ENCODE assay signal across 8 mouse cellular contexts in genomic region chr6:106768640-106769289, GRCm38 (mm10). TPM values are rescaled to one million over a fixed set of nuclear protein-coding genes. Genes with fewer than 3 reads are reported as not detected.
DNase-seq lines count a peak whose midpoint lies in the region; ATAC-seq and TF ChIP-seq lines count a peak whose summit lies in the region.

Gene Trnt1, plus strand, starts transcription at chr6:106769120.

- peaks cover 18 to 32% of the 10 kb centered on the region in 2 experiments for H3K36me3 ChIP-seq in CH12.LX (replicated peaks in 1 of 2; ENCODE audit: control insufficient read depth in 1 of 2, insufficient read depth in 1 of 2, low read length in 1 of 2)
- H3K36me3 ChIP-seq in forebrain, embryonic 11.5 days (ENCODE audit: control insufficient read depth, insufficient read depth, low read length): no peaks in the 10 kb centered on the region
- peaks cover 5% of the 10 kb centered on the region for H3K36me3 ChIP-seq in heart, embryonic 16.5 days (ENCODE audit: control insufficient read depth, insufficient read depth)
- H3K36me3 ChIP-seq in liver, embryonic 15.5 days (replicated peaks): peaks cover 20% of the 10 kb centered on the region
- H3K36me3 ChIP-seq in neural tube, embryonic 12.5 days: peaks cover 12% of the 10 kb centered on the region; the same call in 1 of the 2 replicates

- no peak for TF ChIP-seq CTCF in CH12.LX (conservative IDR thresholded peaks at IDR 0.05 in 1 of 2, IDR thresholded peaks at IDR 0.05 in 1 of 2; ENCODE audit: low read depth in 2 of 2, low read length in 2 of 2)

- peak within 1 kb of the TSS; percentile 56 for H3K27ac ChIP-seq in CH12.LX (ENCODE audit: insufficient read depth, low read depth)
- H3K27ac ChIP-seq in forebrain, embryonic 11.5 days (ENCODE audit: low read depth, low read length): no peak within 1 kb of the TSS
- peak within 1 kb of the TSS; percentile 38; the same call in 1 of the 2 replicates for H3K27ac ChIP-seq in heart, embryonic 16.5 days (ENCODE audit: low read length)
- peak within 1 kb of the TSS; percentile 84 for H3K27ac ChIP-seq in liver, embryonic 15.5 days (replicated peaks)
- no peak within 1 kb of the TSS for H3K27ac ChIP-seq in neural tube, embryonic 12.5 days

- peak within 1 kb of the TSS; percentile 90 to 96 (median 95) for H3K4me3 ChIP-seq in CH12.LX (replicated peaks in 1 of 3; ENCODE audit: low read depth in 2 of 3, low read length in 2 of 3, poor library complexity in 1 of 3)
- H3K4me3 ChIP-seq in forebrain, embryonic 11.5 days (ENCODE audit: low read depth, low read length): peak within 1 kb of the TSS; percentile 83
- peak within 1 kb of the TSS; percentile 83 for H3K4me3 ChIP-seq in heart, embryonic 16.5 days (ENCODE audit: low read length)
- H3K4me3 ChIP-seq in liver, embryonic 15.5 days (replicated peaks): peak within 1 kb of the TSS; percentile 83
- peak within 1 kb of the TSS; percentile 68 for H3K4me3 ChIP-seq in neural tube, embryonic 12.5 days

- in situ Hi-C loops in CH12.LX (cut with MboI; ENCODE audit: low pct_ligation_motif_present, low pct_unique_long_range_greater_than_20kb, low sequenced_read_pairs): no loop called here

- TF ChIP-seq EP300 in CH12.LX (IDR thresholded peaks at IDR 0.05; ENCODE audit: low read length): no peak

- TF ChIP-seq RAD21 in CH12.LX (IDR thresholded peaks at IDR 0.05; ENCODE audit: low read depth, low read length): no peak; the same call in 1 of the 2 replicates

- peaks cover 32% of the 10 kb centered on the region for H3K79me2 ChIP-seq in CH12.LX (replicated peaks; ENCODE audit: control insufficient read depth, extremely low read depth, insufficient read depth, poor library complexity, severe bottlenecking)

- peak; percentile 99 for DNase-seq in CH12.LX (ENCODE audit: extremely low read depth)
- peak; percentile 96 for DNase-seq in c-Kit-positive CD71-positive TER-119-negative erythroid progenitor cells, embryonic 14.5 days (ENCODE audit: low read depth)
- peak; percentile 98 for DNase-seq in forebrain, embryonic 11.5 days (ENCODE audit: low spot score)
- DNase-seq in kidney, postnatal 36 days: peak; percentile 99 to 100
- peak; percentile 97 for DNase-seq in telencephalon, adult 2 months (ENCODE audit: low read depth, low spot score)

- H3K4me1 ChIP-seq in CH12.LX (ENCODE audit: control insufficient read depth in 1 of 2, insufficient read depth in 2 of 2): peaks cover 5 to 45% of the 10 kb centered on the region in 2 experiments
- peaks cover 3% of the 10 kb centered on the region; the same call in 1 of the 2 replicates for H3K4me1 ChIP-seq in forebrain, embryonic 11.5 days (replicated peaks; ENCODE audit: control insufficient read depth, insufficient read depth, low read length)
- peaks cover 9% of the 10 kb centered on the region for H3K4me1 ChIP-seq in heart, embryonic 16.5 days (ENCODE audit: control insufficient read depth, insufficient read depth, low read length)
- peaks cover 15% of the 10 kb centered on the region for H3K4me1 ChIP-seq in liver, embryonic 15.5 days (replicated peaks)
- H3K4me1 ChIP-seq in neural tube, embryonic 12.5 days: peaks cover 11% of the 10 kb centered on the region

- dilution Hi-C loops in CH12.LX (cut with MboI; ENCODE audit: extremely low pct_ligation_motif_present, extremely low pct_unique_long_range_greater_than_20kb, low sequenced_read_pairs): no loop called here

- H3K9me3 ChIP-seq in CH12.LX (replicated peaks; ENCODE audit: low read length): no peaks in the 10 kb centered on the region
- no peaks in the 10 kb centered on the region for H3K9me3 ChIP-seq in forebrain, embryonic 11.5 days (ENCODE audit: control insufficient read depth, low read length)
- no peaks in the 10 kb centered on the region for H3K9me3 ChIP-seq in heart, embryonic 16.5 days (replicated peaks; ENCODE audit: control insufficient read depth, low read length)
- H3K9me3 ChIP-seq in liver, embryonic 15.5 days (replicated peaks): no peaks in the 10 kb centered on the region
- no peaks in the 10 kb centered on the region for H3K9me3 ChIP-seq in neural tube, embryonic 12.5 days

- no peaks in the 10 kb centered on the region for H3K27me3 ChIP-seq in CH12.LX (replicated peaks)
- H3K27me3 ChIP-seq in forebrain, embryonic 11.5 days (ENCODE audit: control insufficient read depth, insufficient read depth, low read length): no peaks in the 10 kb centered on the region
- no peaks in the 10 kb centered on the region for H3K27me3 ChIP-seq in heart, embryonic 16.5 days (ENCODE audit: control insufficient read depth, insufficient read depth, low read length)
- no peaks in the 10 kb centered on the region; the same call in 1 of the 2 replicates for H3K27me3 ChIP-seq in liver, embryonic 15.5 days
- no peaks in the 10 kb centered on the region for H3K27me3 ChIP-seq in neural tube, embryonic 12.5 days (replicated peaks)

- peak; percentile 85 for TF ChIP-seq POLR2A in CH12.LX (IDR thresholded peaks at IDR 0.05; ENCODE audit: low read depth, low read length)

- 9% methylated on average over 35 of the region's 35 CpGs for WGBS in forebrain, embryonic 11.5 days
- WGBS in heart, embryonic 16.5 days: 7% methylated on average over 35 of the region's 35 CpGs
- 6% methylated on average over 35 of the region's 35 CpGs for WGBS in liver, embryonic 15.5 days (ENCODE audit: insufficient replicate concordance)
- 10% methylated on average over 35 of the region's 35 CpGs for WGBS in neural tube, embryonic 12.5 days

- peak within 1 kb of the TSS; percentile 99 for H3K4me2 ChIP-seq in CH12.LX (ENCODE audit: insufficient read depth, low read depth, poor library complexity, severe bottlenecking)
- H3K4me2 ChIP-seq in forebrain, embryonic 11.5 days (ENCODE audit: low read depth, low read length, severe bottlenecking): peak within 1 kb of the TSS; percentile 75
- H3K4me2 ChIP-seq in heart, embryonic 16.5 days (ENCODE audit: low read depth, low read length): peak within 1 kb of the TSS; percentile 76
- peak within 1 kb of the TSS; percentile 89 for H3K4me2 ChIP-seq in liver, embryonic 15.5 days
- H3K4me2 ChIP-seq in neural tube, embryonic 12.5 days (replicated peaks): peak within 1 kb of the TSS; percentile 95

- peak within 1 kb of the TSS; percentile 96 for H3K9ac ChIP-seq in CH12.LX (ENCODE audit: insufficient read depth, low read depth)
- peak within 1 kb of the TSS; percentile 76 for H3K9ac ChIP-seq in forebrain, embryonic 11.5 days (ENCODE audit: low read length)
- peak within 1 kb of the TSS; percentile 82 for H3K9ac ChIP-seq in heart, embryonic 16.5 days (ENCODE audit: low read length)
- peak within 1 kb of the TSS; percentile 67 for H3K9ac ChIP-seq in liver, embryonic 15.5 days
- peak within 1 kb of the TSS; percentile 42 for H3K9ac ChIP-seq in neural tube, embryonic 12.5 days

- peak; percentile 100 for ATAC-seq in forebrain, embryonic 11.5 days (replicated peaks; ENCODE audit: low FRiP score)
- peak; percentile 100 for ATAC-seq in heart, embryonic 16.5 days (replicated peaks; ENCODE audit: extremely low read depth, insufficient read depth, low FRiP score)
- ATAC-seq in liver, embryonic 15.5 days (ENCODE audit: insufficient read depth): peak; percentile 98
- ATAC-seq in neural tube, embryonic 12.5 days (ENCODE audit: low FRiP score, low read depth): peak; percentile 100

TF ChIP-seq in CH12.LX, 34 proteins besides CTCF, POLR2A, EP300 and RAD21 (continues in another document):
- 0 out of 2 replicates have a peak, but pooled peaks have one; percentile 62 for TF ChIP-seq TBP (conservative IDR thresholded peaks at IDR 0.05; ENCODE audit: low read depth, low read length)
- peak; percentile 100 for TF ChIP-seq ELF1 (IDR thresholded peaks at IDR 0.05; ENCODE audit: low read depth, low read length)
- TF ChIP-seq ZNF384 (IDR thresholded peaks at IDR 0.05; ENCODE audit: low read depth, low read length): peak; percentile 96
- no peak for TF ChIP-seq MAFK (IDR thresholded peaks at IDR 0.05; ENCODE audit: insufficient replicate concordance, low read length)
- peak; percentile 93 for TF ChIP-seq NRF1 (IDR thresholded peaks at IDR 0.05; ENCODE audit: low read depth, low read length)
- TF ChIP-seq ZC3H11A (IDR thresholded peaks at IDR 0.05; ENCODE audit: low read depth, low read length): no peak
- no peak for TF ChIP-seq USF1 (IDR thresholded peaks at IDR 0.05; ENCODE audit: low read depth, low read length)
- no peak for TF ChIP-seq RCOR1 (conservative IDR thresholded peaks at IDR 0.05; ENCODE audit: low read depth, low read length)
- TF ChIP-seq ZMIZ1 (IDR thresholded peaks at IDR 0.05; ENCODE audit: low read depth, low read length): peak; percentile 53; the same call in 1 of the 2 replicates
- TF ChIP-seq MXI1 (IDR thresholded peaks at IDR 0.05; ENCODE audit: low read depth, low read length): peak; percentile 99
- TF ChIP-seq SIN3A (IDR thresholded peaks at IDR 0.05; ENCODE audit: low read length): peak; percentile 99
- TF ChIP-seq CHD2 (IDR thresholded peaks at IDR 0.05; ENCODE audit: low read length): peak; percentile 60; the same call in 1 of the 2 replicates
- peak; percentile 61; the same call in 1 of the 2 replicates for TF ChIP-seq MEF2A (IDR thresholded peaks at IDR 0.05; ENCODE audit: borderline replicate concordance, low read depth, low read length)
- TF ChIP-seq HCFC1 (IDR thresholded peaks at IDR 0.05; ENCODE audit: low read depth, low read length): peak; percentile 89
- TF ChIP-seq BHLHE40 (IDR thresholded peaks at IDR 0.05; ENCODE audit: low read depth, low read length): peak; percentile 79
- no peak for TF ChIP-seq USF2 (conservative IDR thresholded peaks at IDR 0.05; ENCODE audit: low read depth, low read length)
- peak; percentile 83; the same call in 1 of the 2 replicates for TF ChIP-seq KAT2A (IDR thresholded peaks at IDR 0.05; ENCODE audit: insufficient replicate concordance, low read length)
- TF ChIP-seq TCF12 (IDR thresholded peaks at IDR 0.05; ENCODE audit: low read depth, low read length): peak; percentile 90
- peak; percentile 67; the same call in 1 of the 2 replicates for TF ChIP-seq MYC (IDR thresholded peaks at IDR 0.05; ENCODE audit: low read depth, low read length)
- TF ChIP-seq POLR2AphosphoS2 (IDR thresholded peaks at IDR 0.05; ENCODE audit: low read depth, low read length): peak; percentile 60; the same call in 1 of the 2 replicates
- peak; percentile 89 for TF ChIP-seq MAX (IDR thresholded peaks at IDR 0.05; ENCODE audit: low read length)
- TF ChIP-seq MAZ (IDR thresholded peaks at IDR 0.05; ENCODE audit: low read depth, low read length): 0 out of 2 replicates have a peak, but pooled peaks have one; percentile 23

RNA-seq across cellular contexts. Expression of gene Trnt1, which starts in this region (rescaled TPM):
- total RNA-seq in CH12.LX (2012; rRNA removed) (106 and 155 TPM in 2 replicates), CH12.LX (2014; rRNA removed) (239 and 286 TPM in 2 replicates)
- polyA plus RNA-seq in CH12.LX (2012; ENCODE audit: insufficient read length, low read depth): 159 and 195 TPM in 2 replicates
- 77.5 and 89.6 TPM in 2 replicates for polyA plus RNA-seq in forebrain, embryonic 11.5 days (2014; fragmentation: Nextera tagmentation; extraction: Ambion mirVana)
- 42.3 and 48.7 TPM in 2 replicates for polyA plus RNA-seq in heart, embryonic 16.5 days (2015; fragmentation: Nextera tagmentation; extraction: Ambion mirVana)
- polyA plus RNA-seq in liver, embryonic 15.5 days (2015; fragmentation: Nextera tagmentation; extraction: Ambion mirVana): 26.4 and 28.3 TPM in 2 replicates
- polyA plus RNA-seq in neural tube, embryonic 12.5 days (2016; fragmentation: Nextera tagmentation; extraction: Ambion mirVana): 61.6 and 72.9 TPM in 2 replicates

Comparison
In these comparisons a context has a peak if more than half of its experiments do, and no peak if none do; other contexts are left out.
1. H3K27ac ChIP-seq: peak in CH12.LX (single experiment), heart, embryonic 16.5 days (single experiment) and liver, embryonic 15.5 days (single experiment); none in forebrain, embryonic 11.5 days (single experiment) and neural tube, embryonic 12.5 days (single experiment).
2. H3K9ac ChIP-seq: peak in every context shown above with its lines; median percentile 96 in CH12.LX; 82 in heart, embryonic 16.5 days; 76 in forebrain, embryonic 11.5 days; 67 in liver, embryonic 15.5 days; 42 in neural tube, embryonic 12.5 days.
3. Peak in every context shown above with its lines, with median percentiles within 50 percentile points of each other: DNase-seq, H3K4me2 ChIP-seq, H3K4me3 ChIP-seq and ATAC-seq.